Mouse (Mus musculus): Measurements from ENCODE around the gene Kcnj12.

GRCm38 (mm10) chr11:61051151-61051550, 28.8 kb downstream of the Kcnj12 start:
- TF ChIP-seq EP300 (IDR thresholded peaks at IDR 0.05; ENCODE audit: low read depth) = no peak
- TF ChIP-seq CTCF (IDR thresholded peaks at IDR 0.05; ENCODE audit: low read depth) = no peak
